Mouse (Mus musculus): ENCODE results near the gene Sik2.

The Sik2 gene

GRCm38 (mm10) chr9:50981499-50982190, 27.2 kb downstream of the Sik2 start:
- DNase-seq, result no peak

GRCm38 (mm10) chr9:50974631-50975030, 34.2 kb downstream of the Sik2 start:
- no peak for DNase-seq

GRCm38 (mm10) chr9:50970413-50970812, 38.5 kb downstream of the Sik2 start:
- DNase-seq, result no peak

GRCm38 (mm10) chr9:50969266-50969665, 39.6 kb downstream of the Sik2 start:
- no peak for DNase-seq

- no peak for DNase-seq
These were observed 42.6 kb downstream of the Sik2 start for GRCm38 (mm10) chr9:50966277-50966676.

- no peak for DNase-seq
These were observed 43.5 kb downstream of the Sik2 start for GRCm38 (mm10) chr9:50965392-50965791.

GRCm38 (mm10) chr9:50964911-50965310, 44.0 kb downstream of the Sik2 start:
- DNase-seq, result no peak

GRCm38 (mm10) chr9:50957956-50958489, 50.9 kb downstream of the Sik2 start:
- DNase-seq, result no peak

GRCm38 (mm10) chr9:50955176-50955575, 53.7 kb downstream of the Sik2 start:
- DNase-seq, result no peak

GRCm38 (mm10) chr9:50948097-50948823, 60.6 kb downstream of the Sik2 start:
- no peak for DNase-seq

- no peak for DNase-seq
These were observed 62.5 kb downstream of the Sik2 start for GRCm38 (mm10) chr9:50946338-50946737.

GRCm38 (mm10) chr9:50944826-50945225, 64.0 kb downstream of the Sik2 start:
- DNase-seq, result no peak

- no peak for DNase-seq
These were observed 66.2 kb downstream of the Sik2 start for GRCm38 (mm10) chr9:50942711-50943110.

GRCm38 (mm10) chr9:50941804-50942401, 67.0 kb downstream of the Sik2 start:
- no peak for DNase-seq

GRCm38 (mm10) chr9:50929986-50930385, 78.9 kb downstream of the Sik2 start:
- no peak for DNase-seq

- no peak for DNase-seq
These were observed 83.1 kb downstream of the Sik2 start for GRCm38 (mm10) chr9:50925801-50926200.

GRCm38 (mm10) chr9:50924454-50924853, 84.4 kb downstream of the Sik2 start:
- DNase-seq, result no peak

GRCm38 (mm10) chr9:50922363-50923153, 86.3 kb downstream of the Sik2 start:
- DNase-seq, result no peak

GRCm38 (mm10) chr9:50920933-50921895, 87.7 kb downstream of the Sik2 start:
- DNase-seq, result no peak

- DNase-seq, result no peak
These were observed 89.3 kb downstream of the Sik2 start for GRCm38 (mm10) chr9:50919554-50919953.

GRCm38 (mm10) chr9:50918131-50918530, 90.7 kb downstream of the Sik2 start:
- no peak for DNase-seq

All from cerebellum, postnatal 14 days (tissue).